ENCODE assay signal across 10 mouse cellular contexts in genomic region chr7:143119407-143119806, GRCm38 (mm10). TPM values are rescaled to one million over a fixed set of nuclear protein-coding genes. Genes with fewer than 3 reads are reported as not detected.
DNase-seq lines count a peak whose midpoint lies in the region; ATAC-seq lines count a peak whose summit lies in the region.
"Had no signal": no experiment of that assay in that cellular context is flagged by ENCODE, and none has a peak within 500 bp of the region (broad histone marks: within the 10 kb centered on the region; RNA-seq: fewer than 3 reads in every experiment).

No protein-coding gene starts in this region.

- H3K4me1 ChIP-seq in heart, embryonic 14.5 days (ENCODE audit: control insufficient read depth in 2 of 2, insufficient read depth in 2 of 2, low read length in 2 of 2) = peaks cover 60 to 69% of the 10 kb centered on the region in 2 experiments

- H3K9ac ChIP-seq in heart, embryonic 14.5 days (ENCODE audit: low read length) = no peak overlapping the region

- intact Hi-C loops in heart, postnatal 36 days (cut with DNase I) = no loop called here

- H3K4me3 ChIP-seq in heart, embryonic 14.5 days (ENCODE audit: control insufficient read depth in 1 of 2, insufficient read depth in 1 of 2, low read depth in 1 of 2, low read length in 2 of 2) = no peak overlapping the region

- 0 out of 2 replicates have a peak, but pooled peaks cover 5% of the 10 kb centered on the region for H3K36me3 ChIP-seq in heart, embryonic 14.5 days (ENCODE audit: control insufficient read depth, insufficient read depth, low read length)

- peaks cover 5% of the 10 kb centered on the region; the same call in 1 of the 2 replicates for H3K9me3 ChIP-seq in heart, embryonic 14.5 days (ENCODE audit: control insufficient read depth, low read length)

- WGBS in heart, embryonic 14.5 days = 56% methylated on average over 1 of the region's 1 CpGs
- 0% methylated on average over 1 of the region's 1 CpGs for WGBS in large intestine, adult 2 months

- no peak for DNase-seq in heart, postnatal 36 days
- DNase-seq in large intestine, adult 2 months (ENCODE audit: low read depth, low spot score) = peak; percentile 63
- DNase-seq in thymus, postnatal 14 days = no peak
- DNase-seq in right cerebral cortex, postnatal 36 days (ENCODE audit: low spot score in 2 of 2) = no peak
- no peak for DNase-seq in cerebellum, adult 11 months
- DNase-seq: adrenal gland, postnatal 25 days had no signal

- ATAC-seq in heart, embryonic 14.5 days (ENCODE audit: insufficient number of reproducible peaks, insufficient read depth, low FRiP score, low read depth) = no peak
- peak; percentile 78 for ATAC-seq in granulocyte monocyte progenitor cell, adult 5-6 weeks (replicated peaks; ENCODE audit: poor library complexity, severe bottlenecking)
- peak; percentile 40; the same call in 1 of the 2 replicates for ATAC-seq in megakaryocyte progenitor cell, adult 5-6 weeks (replicated peaks; ENCODE audit: poor library complexity)

- H3K4me2 ChIP-seq in heart, embryonic 14.5 days (ENCODE audit: low read length) = no peak overlapping the region

- H3K27ac ChIP-seq in heart, embryonic 14.5 days (replicated peaks in 1 of 2; ENCODE audit: control insufficient read depth in 1 of 2, insufficient read depth in 1 of 2, low read depth in 2 of 2, low read length in 2 of 2) = peak overlapping the region; percentile 76 to 96

- no peaks in the 10 kb centered on the region for H3K27me3 ChIP-seq in heart, embryonic 14.5 days (ENCODE audit: control insufficient read depth, insufficient read depth, low read length)

RNA-seq across cellular contexts. Expression of gene Kcnq1, which starts 13.2 kb away (rescaled TPM):
- 28.1 and 31.1 TPM in 2 replicates for polyA plus RNA-seq in heart, embryonic 14.5 days (2014; fragmentation: Nextera tagmentation; extraction: Ambion mirVana)
- total RNA-seq in heart, postnatal 36 days (2021) = 10 to 100 TPM; 34.3 to 37.1 TPM
- total RNA-seq in granulocyte monocyte progenitor cell, adult 5-6 weeks (2014; fragmentation: Nextera tagmentation) = not detected in 2 replicates
- total RNA-seq in granulocyte monocyte progenitor cell, adult 5-6 weeks (2017) = not detected in 2 replicates
- 52.6 and 54.8 TPM in 2 replicates for polyA plus RNA-seq in large intestine, adult 2 months (2012; rRNA removed)
- total RNA-seq in megakaryocyte progenitor cell, adult 5-6 weeks (2015) = not detected in 2 replicates
- not detected in 2 replicates for total RNA-seq in megakaryocyte progenitor cell, adult 5-6 weeks (2017)
- total RNA-seq: CH12.LX had no signal

RNA-seq across cellular contexts. Expression of gene Trpm5, which starts 25.0 kb away (rescaled TPM):
- 3.9 and 4.4 TPM in 2 replicates for polyA plus RNA-seq in heart, embryonic 14.5 days (2014; fragmentation: Nextera tagmentation; extraction: Ambion mirVana)
- not detected for total RNA-seq in heart, postnatal 36 days (2021)
- total RNA-seq in granulocyte monocyte progenitor cell, adult 5-6 weeks (2014; fragmentation: Nextera tagmentation) = not detected in 2 replicates
- total RNA-seq in granulocyte monocyte progenitor cell, adult 5-6 weeks (2017) = not detected in 2 replicates
- 6.5 and 13.2 TPM in 2 replicates for polyA plus RNA-seq in large intestine, adult 2 months (2012; rRNA removed)
- total RNA-seq in megakaryocyte progenitor cell, adult 5-6 weeks (2015) = not detected in 2 replicates
- total RNA-seq in megakaryocyte progenitor cell, adult 5-6 weeks (2017) = not detected in 2 replicates

RNA-seq across cellular contexts. Expression of gene Tssc4, which starts 50.4 kb away (rescaled TPM):
- 31.3 and 41.1 TPM in 2 replicates for polyA plus RNA-seq in heart, embryonic 14.5 days (2014; fragmentation: Nextera tagmentation; extraction: Ambion mirVana)
- 10 to 100 TPM; 15.3 TPM for total RNA-seq in heart, postnatal 36 days (2021)
- 28.1 and 62.3 TPM in 2 replicates for total RNA-seq in granulocyte monocyte progenitor cell, adult 5-6 weeks (2014; fragmentation: Nextera tagmentation)
- 33.9 and 45.6 TPM in 2 replicates for total RNA-seq in granulocyte monocyte progenitor cell, adult 5-6 weeks (2017)
- polyA plus RNA-seq in large intestine, adult 2 months (2012; rRNA removed) = 66.3 and 72.9 TPM in 2 replicates
- 18.7 and 23.5 TPM in 2 replicates for total RNA-seq in megakaryocyte progenitor cell, adult 5-6 weeks (2015)
- total RNA-seq in megakaryocyte progenitor cell, adult 5-6 weeks (2017) = 26.8 and 33.7 TPM in 2 replicates

Comparison
In these comparisons a context has a peak if more than half of its experiments do, and no peak if none do; other contexts are left out.
1. RNA of gene Kcnq1, which starts 13.2 kb away (total RNA-seq): 34.3 to 37.1 TPM in heart, postnatal 36 days; not detected in granulocyte monocyte progenitor cell, adult 5-6 weeks and not detected in megakaryocyte progenitor cell, adult 5-6 weeks; every median in the first group is over 10 times any median in the second.